Mouse (Mus musculus): ENCODE results near the gene Atxn2. TPM values are rescaled to one million over a fixed set of nuclear protein-coding genes. Genes with fewer than 3 reads are reported as not detected.
"Not testable (repeated sequence)": the region's sequence is repeated elsewhere in the genome, so short reads cannot be mapped to it uniquely, and the experiment has no call there.

Atxn2 gene
- polyA plus RNA-seq, 1 experiment = 139 TPM

- TF ChIP-seq POLR2A (IDR thresholded peaks at IDR 0.05; ENCODE audit: extremely low read depth, insufficient read depth, low read length) (no peak), CTCF (IDR thresholded peaks at IDR 0.05; ENCODE audit: extremely low read depth, insufficient read depth, low read length) (no peak; the same call in 1 of the 2 replicates)
- Histone ChIP-seq H3K27ac (ENCODE audit: insufficient read depth, low read length) (no peak overlapping the region), H3K4me3 (ENCODE audit: insufficient read depth, low read length) (no peak overlapping the region), H3K4me1 (ENCODE audit: control insufficient read depth, insufficient read depth, low read length) (peaks cover 8% of the 10 kb centered on the region)
Measured at GRCm38 (mm10) chr5:121720888-121721585, 9.9 kb downstream of the Atxn2 start.

- H3K4me3 ChIP-seq (ENCODE audit: insufficient read depth, low read length) = no peak overlapping the region
- peaks cover 6% of the 10 kb centered on the region for H3K4me1 ChIP-seq (ENCODE audit: control insufficient read depth, insufficient read depth, low read length)
- TF ChIP-seq CTCF (IDR thresholded peaks at IDR 0.05; ENCODE audit: extremely low read depth, insufficient read depth, low read length) (no peak), POLR2A (IDR thresholded peaks at IDR 0.05; ENCODE audit: extremely low read depth, insufficient read depth, low read length) (no peak)
- H3K27ac ChIP-seq (ENCODE audit: insufficient read depth, low read length) = no peak overlapping the region
Measured at GRCm38 (mm10) chr5:121721841-121722240, 10.7 kb downstream of the Atxn2 start.

- H3K4me1 ChIP-seq (ENCODE audit: control insufficient read depth, insufficient read depth, low read length) = peaks cover 4% of the 10 kb centered on the region
- H3K27ac ChIP-seq (ENCODE audit: insufficient read depth, low read length) = no peak overlapping the region
- TF ChIP-seq POLR2A (IDR thresholded peaks at IDR 0.05; ENCODE audit: extremely low read depth, insufficient read depth, low read length) (no peak), CTCF (IDR thresholded peaks at IDR 0.05; ENCODE audit: extremely low read depth, insufficient read depth, low read length) (no peak)
- H3K4me3 ChIP-seq (ENCODE audit: insufficient read depth, low read length) = no peak overlapping the region
Measured at GRCm38 (mm10) chr5:121724678-121725077, 13.5 kb downstream of the Atxn2 start.

GRCm38 (mm10) chr5:121730057-121730456 lies 18.9 kb downstream of the Atxn2 start:
- TF ChIP-seq CTCF (IDR thresholded peaks at IDR 0.05; ENCODE audit: extremely low read depth, insufficient read depth, low read length) (no peak), POLR2A (IDR thresholded peaks at IDR 0.05; ENCODE audit: extremely low read depth, insufficient read depth, low read length) (no peak)
- Histone ChIP-seq H3K4me1 (ENCODE audit: control insufficient read depth, insufficient read depth, low read length) (peaks cover 2% of the 10 kb centered on the region; the same call in 1 of the 2 replicates), H3K4me3 (ENCODE audit: insufficient read depth, low read length) (no peak overlapping the region), H3K27ac (ENCODE audit: insufficient read depth, low read length) (no peak overlapping the region)

- no peak overlapping the region for H3K4me3 ChIP-seq (ENCODE audit: insufficient read depth, low read length)
- no peaks in the 10 kb centered on the region for H3K4me1 ChIP-seq (ENCODE audit: control insufficient read depth, insufficient read depth, low read length)
- no peak overlapping the region for H3K27ac ChIP-seq (ENCODE audit: insufficient read depth, low read length)
- TF ChIP-seq CTCF (IDR thresholded peaks at IDR 0.05; ENCODE audit: extremely low read depth, insufficient read depth, low read length) (no peak), POLR2A (IDR thresholded peaks at IDR 0.05; ENCODE audit: extremely low read depth, insufficient read depth, low read length) (no peak)
Measured at GRCm38 (mm10) chr5:121736641-121737040, 25.5 kb downstream of the Atxn2 start.

- not testable (repeated sequence) for H3K27ac ChIP-seq (ENCODE audit: insufficient read depth, low read length); H3K4me3 ChIP-seq (ENCODE audit: insufficient read depth, low read length); H3K4me1 ChIP-seq (ENCODE audit: control insufficient read depth, insufficient read depth, low read length)
Measured at GRCm38 (mm10) chr5:121738162-121738561, 27.0 kb downstream of the Atxn2 start.

- Histone ChIP-seq H3K4me3 (ENCODE audit: insufficient read depth, low read length) (no peak overlapping the region), H3K4me1 (ENCODE audit: control insufficient read depth, insufficient read depth, low read length) (0 out of 2 replicates have a peak, but pooled peaks cover 2% of the 10 kb centered on the region), H3K27ac (ENCODE audit: insufficient read depth, low read length) (no peak overlapping the region)
- TF ChIP-seq POLR2A (IDR thresholded peaks at IDR 0.05; ENCODE audit: extremely low read depth, insufficient read depth, low read length) = no peak
- no peak for TF ChIP-seq CTCF (IDR thresholded peaks at IDR 0.05; ENCODE audit: extremely low read depth, insufficient read depth, low read length)
Measured at GRCm38 (mm10) chr5:121738576-121739191, 27.5 kb downstream of the Atxn2 start.

- no peak for TF ChIP-seq CTCF (IDR thresholded peaks at IDR 0.05; ENCODE audit: extremely low read depth, insufficient read depth, low read length)
- no peak overlapping the region for H3K27ac ChIP-seq (ENCODE audit: insufficient read depth, low read length)
- H3K4me3 ChIP-seq (ENCODE audit: insufficient read depth, low read length) = no peak overlapping the region
Measured at GRCm38 (mm10) chr5:121740516-121740915, 29.4 kb downstream of the Atxn2 start.

GRCm38 (mm10) chr5:121742915-121743314 lies 31.8 kb downstream of the Atxn2 start:
- no peak for TF ChIP-seq POLR2A (IDR thresholded peaks at IDR 0.05; ENCODE audit: extremely low read depth, insufficient read depth, low read length)
- no peak for TF ChIP-seq CTCF (IDR thresholded peaks at IDR 0.05; ENCODE audit: extremely low read depth, insufficient read depth, low read length)
- no peak overlapping the region for H3K4me3 ChIP-seq (ENCODE audit: insufficient read depth, low read length)
- peaks cover 2% of the 10 kb centered on the region; the same call in 1 of the 2 replicates for H3K4me1 ChIP-seq (ENCODE audit: control insufficient read depth, insufficient read depth, low read length)
- H3K27ac ChIP-seq (ENCODE audit: insufficient read depth, low read length) = no peak overlapping the region

More at GRCm38 (mm10) chr5:121740516-121740915, 29.4 kb downstream of the Atxn2 start:
- H3K4me1 ChIP-seq (ENCODE audit: control insufficient read depth, insufficient read depth, low read length) = peaks cover 2% of the 10 kb centered on the region; the same call in 1 of the 2 replicates

- not testable (repeated sequence) for H3K4me3 ChIP-seq (ENCODE audit: insufficient read depth, low read length); H3K4me1 ChIP-seq (ENCODE audit: control insufficient read depth, insufficient read depth, low read length); H3K27ac ChIP-seq (ENCODE audit: insufficient read depth, low read length)
Measured at GRCm38 (mm10) chr5:121747884-121748594, 36.9 kb downstream of the Atxn2 start.
